Mouse (Mus musculus): ENCODE data around the gene Gpc4. TPM values are rescaled to one million over a fixed set of nuclear protein-coding genes. Genes with fewer than 3 reads are reported as not detected.
A peak's percentile ranks its signal among the peaks of the same experiment; 100 is the strongest.

Gene Gpc4
- total RNA-seq, 2 experiments from 2014 or later: 54.1 to 54.2 TPM

GRCm38 (mm10) chrX:52145563-52145962, 19.5 kb downstream of the Gpc4 start:
- no peak for DNase-seq

- no peak for DNase-seq
Observed at GRCm38 (mm10) chrX:52144491-52144890, 20.6 kb downstream of the Gpc4 start.

- no peak for DNase-seq
Observed at GRCm38 (mm10) chrX:52140316-52140715, 24.7 kb downstream of the Gpc4 start.

- DNase-seq: no peak
Observed at GRCm38 (mm10) chrX:52138461-52139075, 26.5 kb downstream of the Gpc4 start.

GRCm38 (mm10) chrX:52138033-52138432, 27.0 kb downstream of the Gpc4 start:
- no peak for DNase-seq

GRCm38 (mm10) chrX:52136525-52136924, 28.5 kb downstream of the Gpc4 start:
- DNase-seq: no peak

- no peak for DNase-seq
Observed at GRCm38 (mm10) chrX:52129604-52130003, 35.4 kb downstream of the Gpc4 start.

GRCm38 (mm10) chrX:52128794-52129193, 36.3 kb downstream of the Gpc4 start:
- DNase-seq: no peak

GRCm38 (mm10) chrX:52113651-52114050, 51.4 kb downstream of the Gpc4 start:
- no peak for DNase-seq

- DNase-seq: no peak
Observed at GRCm38 (mm10) chrX:52109663-52110062, 55.4 kb downstream of the Gpc4 start.

- no peak for DNase-seq
Observed at GRCm38 (mm10) chrX:52108966-52109365, 56.1 kb downstream of the Gpc4 start.

GRCm38 (mm10) chrX:52103771-52104170, 61.3 kb downstream of the Gpc4 start:
- no peak for DNase-seq

GRCm38 (mm10) chrX:52101940-52102339, 63.1 kb downstream of the Gpc4 start:
- no peak for DNase-seq

- no peak for DNase-seq
Observed at GRCm38 (mm10) chrX:52101445-52101844, 63.6 kb downstream of the Gpc4 start.

- DNase-seq: peak; percentile 3 to 7
Observed at GRCm38 (mm10) chrX:52087726-52088348, 77.2 kb downstream of the Gpc4 start.

GRCm38 (mm10) chrX:52086885-52087573, 78.0 kb downstream of the Gpc4 start:
- DNase-seq: no peak

GRCm38 (mm10) chrX:52083557-52083956, 81.5 kb downstream of the Gpc4 start:
- no peak for DNase-seq

- DNase-seq: no peak
Observed at GRCm38 (mm10) chrX:52072410-52072809, 92.6 kb downstream of the Gpc4 start.

GRCm38 (mm10) chrX:52053416-52053815, 111.6 kb downstream of the Gpc4 start:
- DNase-seq: no peak

GRCm38 (mm10) chrX:52052011-52052410, 113.0 kb downstream of the Gpc4 start:
- no peak for DNase-seq

GRCm38 (mm10) chrX:52050941-52051340, 114.1 kb downstream of the Gpc4 start:
- DNase-seq: no peak

- no peak for DNase-seq
Observed at GRCm38 (mm10) chrX:52039875-52040274, 125.2 kb downstream of the Gpc4 start.

GRCm38 (mm10) chrX:52030146-52030545, 134.9 kb downstream of the Gpc4 start:
- DNase-seq: no peak

GRCm38 (mm10) chrX:52017660-52018059, 147.4 kb downstream of the Gpc4 start:
- DNase-seq: no peak

Measured in layer of hippocampus, postnatal 36 days (tissue).